27 mouse cellular contexts compared by ENCODE assay signal in genomic region chr4:140483134-140483533, GRCm38 (mm10).
"Had no signal": no experiment of that assay in that cellular context is flagged by ENCODE, and none has a peak within 500 bp of the region (broad histone marks: within the 10 kb centered on the region; RNA-seq: fewer than 3 reads in every experiment).

No protein-coding gene starts in this region.

- ATAC-seq: forebrain, embryonic 13.5 days; forebrain, embryonic 14.5 days; forebrain, embryonic 15.5 days; forebrain, embryonic 16.5 days; forebrain, postnatal 0 days had no signal

- DNase-seq: cerebellum, adult 8-10 months; cerebellum, adult 9-10 months; cerebellum, adult 9-11 months; cerebellum, postnatal 10 days; cerebellum, postnatal 14 days; cerebellum, postnatal 25 days; cerebellum, postnatal 36 days; embryo, embryonic 11 days; forebrain, postnatal 0 days; gastrocnemius, adult 2 months; gastrocnemius, postnatal 10 days; gastrocnemius, postnatal 14 days; gastrocnemius, postnatal 25 days; gastrocnemius, postnatal 36 days; heart, adult 11 months; heart, adult 18-20 months; heart, adult 2 months had no signal

- H3K9me3 ChIP-seq: embryonic facial prominence, embryonic 12.5 days; embryonic facial prominence, embryonic 13.5 days; embryonic facial prominence, embryonic 15.5 days; forebrain, embryonic 10.5 days; forebrain, embryonic 12.5 days; forebrain, embryonic 13.5 days; forebrain, embryonic 15.5 days had no signal

- H3K9ac ChIP-seq: embryonic facial prominence, embryonic 12.5 days; embryonic facial prominence, embryonic 13.5 days; embryonic facial prominence, embryonic 15.5 days; forebrain, embryonic 12.5 days; forebrain, embryonic 13.5 days; forebrain, embryonic 15.5 days; forebrain, postnatal 0 days had no signal

- H3K4me3 ChIP-seq: embryonic facial prominence, embryonic 12.5 days; embryonic facial prominence, embryonic 13.5 days; embryonic facial prominence, embryonic 15.5 days; erythroblast, embryonic 14.5 days; forebrain, embryonic 10.5 days; forebrain, embryonic 12.5 days; forebrain, embryonic 13.5 days; forebrain, embryonic 15.5 days; gastrocnemius, adult 2 months; heart, adult 2 months had no signal

- H3K36me3 ChIP-seq: embryonic facial prominence, embryonic 12.5 days; embryonic facial prominence, embryonic 13.5 days; embryonic facial prominence, embryonic 15.5 days; forebrain, embryonic 10.5 days; forebrain, embryonic 12.5 days; forebrain, embryonic 15.5 days had no signal

- H3K27me3 ChIP-seq: embryonic facial prominence, embryonic 12.5 days; embryonic facial prominence, embryonic 13.5 days; embryonic facial prominence, embryonic 15.5 days; forebrain, embryonic 12.5 days; forebrain, embryonic 13.5 days; forebrain, embryonic 15.5 days had no signal

- H3K4me2 ChIP-seq: embryonic facial prominence, embryonic 12.5 days; embryonic facial prominence, embryonic 13.5 days; embryonic facial prominence, embryonic 15.5 days; forebrain, embryonic 12.5 days; forebrain, embryonic 13.5 days; forebrain, embryonic 15.5 days had no signal

- H3K27ac ChIP-seq: embryonic facial prominence, embryonic 12.5 days; embryonic facial prominence, embryonic 13.5 days; embryonic facial prominence, embryonic 15.5 days; forebrain, embryonic 10.5 days; forebrain, embryonic 12.5 days; forebrain, embryonic 13.5 days; forebrain, embryonic 15.5 days; gastrocnemius, adult 2 months; heart, adult 2 months had no signal
